In the genomic region with DNA sequence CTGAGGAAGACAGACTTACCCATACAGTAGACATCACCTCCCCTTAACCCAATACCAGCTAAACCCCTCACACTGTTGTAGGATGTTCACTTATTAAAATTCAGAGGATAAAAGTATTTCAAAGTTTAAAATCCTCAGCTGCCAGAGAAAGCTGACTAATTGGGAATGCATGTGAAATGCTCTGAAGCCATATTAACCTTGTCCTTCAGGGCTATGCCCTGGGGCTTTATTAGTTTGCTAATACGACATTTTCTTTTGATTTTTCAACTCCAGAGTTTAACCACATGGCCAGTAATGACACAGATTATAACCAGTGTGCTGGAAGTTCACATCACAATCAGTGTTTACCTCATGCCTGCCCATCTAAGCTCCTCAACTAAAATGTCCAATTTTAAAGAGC, we compare ENCODE assay signal across 22 mouse cellular contexts.
DNase-seq lines count a peak whose midpoint lies in the region; ATAC-seq and TF ChIP-seq lines count a peak whose summit lies in the region.
"Had no signal": no experiment of that assay in that cellular context is flagged by ENCODE, and none has a peak within 500 bp of the region (broad histone marks: within the 10 kb centered on the region; RNA-seq: fewer than 3 reads in every experiment).

No protein-coding gene starts in this region.

- H3K27me3 ChIP-seq in Patski (no peaks in the 10 kb centered on the region), myocyte (ENCODE audit: control insufficient read depth, insufficient read depth, insufficient read length) (no peaks in the 10 kb centered on the region)
- H3K27me3 ChIP-seq: heart, embryonic 15.5 days; hindbrain, embryonic 13.5 days; intestine, embryonic 15.5 days had no signal

- no peaks in the 10 kb centered on the region for H3K79me2 ChIP-seq in myocyte (ENCODE audit: control insufficient read depth, insufficient read depth)

- TF ChIP-seq POLR2A in myocyte (IDR thresholded peaks at IDR 0.05; ENCODE audit: insufficient read length, low read depth): no peak

- TF ChIP-seq CTCF in layer of hippocampus, adult 2 months (conservative IDR thresholded peaks at IDR 0.05): no peak
- no peak for TF ChIP-seq CTCF in Patski (IDR thresholded peaks at IDR 0.05)

- CTCF ChIA-PET in Patski (lab: Charles Lee): interaction anchor here (1.2 kb wide), 1 partner anchor 16 kb away, joined by 3 read pairs; no protein-coding TSS in a partner anchor

- H3ac ChIP-seq in myocyte (ENCODE audit: control insufficient read depth, insufficient read length): no peak overlapping the region

- in situ Hi-C loops in Patski (cut with MboI; ENCODE audit: low pct_unique_long_range_greater_than_20kb): loop anchor here (25.0 kb wide), 1 partner anchor 98 kb away; no protein-coding TSS in a partner anchor

- H3K27ac ChIP-seq in layer of hippocampus, adult 2 months: peak overlapping the region; percentile 48; the same call in 1 of the 2 replicates
- H3K27ac ChIP-seq: forebrain, embryonic 10.5 days; heart, embryonic 15.5 days; hindbrain, embryonic 13.5 days; hindbrain, postnatal 0 days; intestine, embryonic 15.5 days had no signal

- H3K36me3 ChIP-seq in myocyte (ENCODE audit: control insufficient read depth, insufficient read depth): no peaks in the 10 kb centered on the region
- H3K36me3 ChIP-seq: forebrain, embryonic 10.5 days; G1E; heart, embryonic 15.5 days; hindbrain, embryonic 13.5 days; intestine, embryonic 15.5 days had no signal

- POLR2A ChIA-PET in Patski (lab: Charles Lee): no interaction called here

- H3K4me2 ChIP-seq in myocyte (ENCODE audit: low read depth): peak overlapping the region; percentile 39
- H3K4me2 ChIP-seq: heart, embryonic 11.5 days; heart, embryonic 15.5 days; hindbrain, embryonic 13.5 days; intestine, embryonic 15.5 days had no signal

- ATAC-seq in Patski: peak; percentile 42
- ATAC-seq: activated CD4-positive, CD25-positive, alpha-beta regulatory T cell, adult 4 months; hindbrain, postnatal 0 days; intestine, embryonic 15.5 days had no signal

- no peak for DNase-seq in layer of hippocampus, adult 2 months (ENCODE audit: low spot score in 2 of 2)
- DNase-seq in layer of hippocampus, adult 8-10 months (ENCODE audit: low spot score in 2 of 2): no peak
- DNase-seq in 3T3-L1 (ENCODE audit: low read depth, low spot score) (peak; percentile 36), Patski (ENCODE audit: low read depth, low spot score) (peak; percentile 64)
- DNase-seq in testis, postnatal 14 days (ENCODE audit: low spot score): no peak
- DNase-seq in adrenal gland, postnatal 25 days: no peak
- DNase-seq: adrenal gland, postnatal 36 days; cerebellum, adult 8-10 months; cerebellum, postnatal 14 days; gastrocnemius, postnatal 36 days; heart, adult 18-20 months; heart, postnatal 14 days had no signal

- H3K4me3 ChIP-seq in layer of hippocampus, adult 2 months: no peak overlapping the region
- H3K4me3 ChIP-seq in myocyte: no peak overlapping the region
- H3K4me3 ChIP-seq: erythroblast, embryonic 14.5 days; forebrain, embryonic 10.5 days; heart, embryonic 15.5 days; hindbrain, embryonic 13.5 days; intestine, embryonic 15.5 days had no signal

TF ChIP-seq in myocyte, 11 proteins besides CTCF, POLR2A, EP300 and RAD21:
- TF ChIP-seq REST (IDR thresholded peaks at IDR 0.05; ENCODE audit: insufficient read depth, insufficient read length): no peak
- no peak for TF ChIP-seq SRF (IDR thresholded peaks at IDR 0.05; ENCODE audit: control insufficient read depth, insufficient read length, low read depth)
- no peak for TF ChIP-seq POLR2AphosphoS2 (IDR thresholded peaks at IDR 0.05; ENCODE audit: insufficient read length, low read depth)
- TF ChIP-seq MAX (IDR thresholded peaks at IDR 0.05; ENCODE audit: low read depth): no peak
- TF ChIP-seq CEBPB (IDR thresholded peaks at IDR 0.05; ENCODE audit: insufficient read depth, poor library complexity, severe bottlenecking): no peak
- TF ChIP-seq MYOD1 (IDR thresholded peaks at IDR 0.05; ENCODE audit: control insufficient read depth in 1 of 3, insufficient read length in 2 of 3, low read depth in 2 of 3): no peak
- TF ChIP-seq TCF12 (IDR thresholded peaks at IDR 0.05; ENCODE audit: insufficient read depth, poor library complexity, severe bottlenecking): no peak
- TF ChIP-seq USF1 (IDR thresholded peaks at IDR 0.05; ENCODE audit: low read depth): no peak
- no peak for TF ChIP-seq E2F4 (IDR thresholded peaks at IDR 0.05; ENCODE audit: insufficient read depth)
- no peak for TF ChIP-seq MYOG (IDR thresholded peaks at IDR 0.05; ENCODE audit: control insufficient read depth in 1 of 3, insufficient read depth in 1 of 3, insufficient read length in 2 of 3, low read depth in 2 of 3)
- no peak for TF ChIP-seq TCF3 (IDR thresholded peaks at IDR 0.05; ENCODE audit: insufficient read length, low read depth)

Comparison
In these comparisons a context has a peak if more than half of its experiments do, and no peak if none do; other contexts are left out.
1. DNase-seq: peak in 3T3-L1 (single experiment) and Patski (single experiment); none in layer of hippocampus, adult 2 months (0 of 2), layer of hippocampus, adult 8-10 months (0 of 2), testis, postnatal 14 days (single experiment) and adrenal gland, postnatal 25 days (single experiment).